Mouse (Mus musculus) stomach, embryonic 15.5 days (tissue): ENCODE data around the gene Ocel1. TPM values are rescaled to one million over a fixed set of nuclear protein-coding genes. Genes with fewer than 3 reads are reported as not detected.

Experiments used
- ATAC-seq: fragments of 200-750 bp; cut with Nextera tagmentation; 2 replicates; pipeline ENCODE4 v1.8.0; 2017; ENCODE audit warnings: low read depth, moderate number of reproducible peaks, moderate TSS enrichment; ENCODE audit not compliant: insufficient read depth, low FRiP score
- H3K27ac ChIP-seq: fragments of 300-500 bp; sonication (generic); 2 replicates; pipeline ENCODE4 v1.5.1; 2015; ENCODE audit warnings: mild to moderate bottlenecking, inconsistent platforms
- H3K27me3 ChIP-seq: fragments of 300-500 bp; sonication (generic); replicated peaks from 2 replicates; pipeline ENCODE4 v1.6.1; 2015; ENCODE audit warnings: inconsistent platforms
- H3K36me3 ChIP-seq: fragments of 300-500 bp; sonication (generic); 2 replicates; pipeline ENCODE4 v1.6.1; 2015; ENCODE audit warnings: inconsistent platforms
- H3K4me1 ChIP-seq: fragments of 300-500 bp; sonication (generic); 2 replicates; pipeline ENCODE4 v1.6.1; 2015; ENCODE audit warnings: inconsistent platforms
- H3K4me2 ChIP-seq: fragments of 300-500 bp; sonication (generic); 2 replicates; pipeline ENCODE4 v1.6.1; 2015; ENCODE audit warnings: mild to moderate bottlenecking, inconsistent platforms
- H3K4me3 ChIP-seq: fragments of 300-500 bp; sonication (generic); replicated peaks from 2 replicates; pipeline ENCODE4 v1.5.1; 2015; ENCODE audit warnings: inconsistent platforms
- H3K9ac ChIP-seq: fragments of 300-500 bp; sonication (generic); 2 replicates; pipeline ENCODE4 v1.6.1; 2015; ENCODE audit warnings: inconsistent platforms
- H3K9me3 ChIP-seq: fragments of 300-500 bp; sonication (generic); 2 replicates; pipeline ENCODE4 v1.6.1; 2016; ENCODE audit warnings: inconsistent platforms
- WGBS: fragments of 180-500 bp; shearing (Covaris S2); methylation state at CpG from one replicate; pipeline ENCODE4 v1.1.7; 2015; 5-methylcytosine and 5-hydroxymethylcytosine counted together
- polyA plus RNA-seq: library from polyadenylated mRNA; unstranded; fragments of >200 nt; fragmentation: Nextera tagmentation; extraction: Ambion mirVana; gene quantifications from 2 replicates; pipeline ENCODE4 v1.2.1, GENCODE M21; 2015

Gene Ocel1
- polyA plus RNA-seq, 1 experiment from 2014 or later = 8.0 TPM

DNA sequence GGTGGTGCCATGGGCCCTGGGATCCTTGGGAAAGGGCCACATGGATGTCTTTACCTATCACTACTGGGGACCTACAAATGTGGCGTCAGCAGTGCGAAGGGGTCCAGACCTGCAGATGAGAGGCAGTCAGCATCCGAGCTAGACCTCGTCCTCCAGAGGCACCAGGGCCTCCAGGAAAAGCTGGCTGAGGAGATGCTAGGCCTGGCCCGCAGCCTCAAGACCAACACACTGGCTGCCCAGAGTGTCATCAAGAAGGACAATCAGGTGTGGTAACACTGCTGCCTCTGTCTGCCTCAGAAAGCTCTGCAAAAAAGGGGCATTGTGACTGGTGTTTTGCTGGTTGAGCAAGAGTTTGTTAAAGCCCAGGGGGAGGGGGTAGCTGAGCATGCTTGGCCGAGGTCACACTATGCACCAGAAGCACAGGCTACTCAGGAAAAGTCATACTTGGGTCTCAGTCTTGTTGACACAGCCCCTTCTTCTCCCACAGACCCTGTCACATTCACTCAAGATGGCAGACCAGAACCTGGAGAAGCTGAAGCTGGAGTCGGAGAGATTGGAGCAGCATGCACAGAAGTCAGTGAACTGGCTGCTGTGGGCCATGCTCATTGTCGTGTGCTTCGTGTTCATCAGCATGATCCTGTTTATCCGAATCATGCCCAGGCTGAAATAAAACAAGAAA, 1.9 kb upstream of the Ocel1 start:
- H3K36me3 ChIP-seq = peaks cover 24% of the 10 kb centered on the region
- peaks cover 18% of the 10 kb centered on the region for H3K4me1 ChIP-seq
- no peaks in the 10 kb centered on the region for H3K27me3 ChIP-seq
- ATAC-seq = no peak
- no peaks in the 10 kb centered on the region for H3K9me3 ChIP-seq
- no peak overlapping the region for H3K27ac ChIP-seq
- H3K4me3 ChIP-seq = no peak overlapping the region
- no peak overlapping the region for H3K9ac ChIP-seq
- no peak overlapping the region for H3K4me2 ChIP-seq
- 92% methylated on average over 10 of the region's 10 CpGs for WGBS

DNA sequence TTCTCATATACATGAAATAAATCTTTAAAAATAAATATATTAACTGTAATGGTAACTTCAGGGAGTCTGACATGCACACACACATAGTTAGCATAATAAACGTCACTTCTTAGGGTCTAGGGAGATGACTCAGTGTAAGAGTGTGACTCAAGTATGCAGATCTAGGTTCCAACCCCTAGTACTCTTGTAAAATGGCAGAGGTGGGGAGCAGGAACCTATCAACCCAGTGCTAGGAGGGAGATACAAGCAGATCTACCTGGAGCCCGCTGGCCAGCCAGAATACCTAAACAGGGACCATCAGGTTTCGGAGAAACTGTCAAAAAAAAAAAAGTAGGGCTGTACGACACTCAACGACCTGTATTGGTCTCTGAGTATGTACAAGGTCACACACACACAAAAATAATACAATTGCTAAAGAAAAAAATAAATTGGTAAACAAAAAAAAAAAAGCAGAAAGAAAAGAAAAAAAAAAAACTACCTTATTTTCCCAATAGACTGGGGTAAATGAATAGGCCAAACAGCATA, 325 bp upstream of the Ocel1 start:
- ATAC-seq = no peak
- Histone ChIP-seq H3K4me1 (peaks cover 23% of the 10 kb centered on the region), H3K4me3 (peak overlapping the region; percentile 90), H3K36me3 (peaks cover 34% of the 10 kb centered on the region), H3K9ac (no peak overlapping the region), H3K9me3 (no peaks in the 10 kb centered on the region), H3K27ac (0 out of 2 replicates have a peak overlapping the region, but pooled peaks have one; percentile 41), H3K4me2 (peak overlapping the region; percentile 58), H3K27me3 (no peaks in the 10 kb centered on the region)
- whole genome bisulfite sequencing = 15% methylated on average over 5 of the region's 5 CpGs

GRCm38 (mm10) chr8:71372427-71372826, 1.3 kb downstream of the Ocel1 start:
- no peak overlapping the region for H3K27ac ChIP-seq
- no peak overlapping the region for H3K4me2 ChIP-seq
- H3K4me1 ChIP-seq = peaks cover 32% of the 10 kb centered on the region
- no peak overlapping the region for H3K4me3 ChIP-seq
- no peaks in the 10 kb centered on the region for H3K9me3 ChIP-seq
- H3K36me3 ChIP-seq = peaks cover 34% of the 10 kb centered on the region
- no peaks in the 10 kb centered on the region for H3K27me3 ChIP-seq
- no peak for ATAC-seq
- WGBS = 88% methylated on average over 12 of the region's 12 CpGs
- no peak overlapping the region for H3K9ac ChIP-seq

- H3K9ac ChIP-seq = no peak overlapping the region
- no peak for ATAC-seq
- H3K4me3 ChIP-seq = no peak overlapping the region
- H3K36me3 ChIP-seq = peaks cover 34% of the 10 kb centered on the region
- H3K27me3 ChIP-seq = no peaks in the 10 kb centered on the region
- peaks cover 27% of the 10 kb centered on the region for H3K4me1 ChIP-seq
- H3K4me2 ChIP-seq = no peak overlapping the region
- 92% methylated on average over 3 of the region's 3 CpGs for WGBS
- no peaks in the 10 kb centered on the region for H3K9me3 ChIP-seq
- H3K27ac ChIP-seq = no peak overlapping the region
Measured at GRCm38 (mm10) chr8:71373000-71373399, 1.9 kb downstream of the Ocel1 start.

- Histone ChIP-seq H3K27ac (no peak overlapping the region), H3K9me3 (no peaks in the 10 kb centered on the region), H3K9ac (no peak overlapping the region), H3K4me2 (no peak overlapping the region), H3K4me3 (no peak overlapping the region), H3K36me3 (peaks cover 30% of the 10 kb centered on the region), H3K4me1 (peaks cover 38% of the 10 kb centered on the region), H3K27me3 (no peaks in the 10 kb centered on the region)
- no peak for ATAC-seq
- WGBS = 78% methylated on average over 17 of the region's 17 CpGs
Measured at GRCm38 (mm10) chr8:71374616-71375206, 3.6 kb downstream of the Ocel1 start.

DNA sequence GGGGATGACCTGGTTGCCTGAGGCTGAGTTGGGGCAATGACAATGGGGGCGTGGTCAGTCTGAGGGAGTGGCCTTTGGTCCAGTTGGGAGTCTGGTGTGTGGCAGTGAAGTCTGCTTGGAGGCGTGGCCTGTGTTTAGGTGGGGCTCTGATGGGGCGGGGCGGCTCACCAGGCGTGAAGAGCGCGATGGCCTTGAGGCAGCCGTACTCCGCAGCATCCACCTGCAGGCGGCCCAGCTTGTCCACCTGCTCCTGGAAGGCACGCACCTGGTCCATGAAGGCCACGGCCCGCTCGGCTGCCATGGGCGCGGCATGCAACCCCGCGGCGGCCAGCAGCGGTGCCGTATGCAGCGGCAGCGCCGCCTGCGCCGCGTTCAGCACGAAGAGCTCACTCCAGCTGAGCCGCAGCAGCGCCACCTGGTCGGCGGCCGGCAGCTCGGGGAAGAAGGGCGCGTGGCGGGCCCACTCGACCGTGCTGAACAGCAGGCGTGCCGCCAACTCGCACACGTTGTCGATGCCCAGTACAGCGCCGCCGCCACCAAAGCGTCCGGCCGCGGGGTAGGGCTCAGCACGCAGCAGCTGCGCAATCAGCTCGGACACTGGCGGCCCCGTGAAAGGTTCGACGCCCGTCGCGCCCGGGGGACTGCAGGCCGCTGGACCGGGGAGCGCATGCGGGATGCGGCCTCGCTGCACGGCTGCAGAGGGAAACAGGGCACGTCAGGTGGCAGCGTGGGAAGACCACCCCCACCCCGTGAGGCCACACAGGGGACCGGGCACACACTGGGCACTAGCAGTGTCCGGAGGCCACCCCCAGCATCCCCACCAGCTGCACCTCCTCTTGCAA, 4.7 kb downstream of the Ocel1 start:
- peak overlapping the region; percentile 18; the same call in 1 of the 2 replicates for H3K4me3 ChIP-seq
- peak; percentile 4; the same call in 1 of the 2 replicates for ATAC-seq
- peaks cover 26% of the 10 kb centered on the region for H3K36me3 ChIP-seq
- peaks cover 45% of the 10 kb centered on the region for H3K4me1 ChIP-seq
- H3K4me2 ChIP-seq = peak overlapping the region; percentile 47
- H3K27ac ChIP-seq = 0 out of 2 replicates have a peak overlapping the region, but pooled peaks have one; percentile 13
- no peak overlapping the region; the same call in 1 of the 2 replicates for H3K9ac ChIP-seq
- H3K9me3 ChIP-seq = no peaks in the 10 kb centered on the region
- WGBS = 16% methylated on average over 74 of the region's 74 CpGs
- no peaks in the 10 kb centered on the region for H3K27me3 ChIP-seq

DNA sequence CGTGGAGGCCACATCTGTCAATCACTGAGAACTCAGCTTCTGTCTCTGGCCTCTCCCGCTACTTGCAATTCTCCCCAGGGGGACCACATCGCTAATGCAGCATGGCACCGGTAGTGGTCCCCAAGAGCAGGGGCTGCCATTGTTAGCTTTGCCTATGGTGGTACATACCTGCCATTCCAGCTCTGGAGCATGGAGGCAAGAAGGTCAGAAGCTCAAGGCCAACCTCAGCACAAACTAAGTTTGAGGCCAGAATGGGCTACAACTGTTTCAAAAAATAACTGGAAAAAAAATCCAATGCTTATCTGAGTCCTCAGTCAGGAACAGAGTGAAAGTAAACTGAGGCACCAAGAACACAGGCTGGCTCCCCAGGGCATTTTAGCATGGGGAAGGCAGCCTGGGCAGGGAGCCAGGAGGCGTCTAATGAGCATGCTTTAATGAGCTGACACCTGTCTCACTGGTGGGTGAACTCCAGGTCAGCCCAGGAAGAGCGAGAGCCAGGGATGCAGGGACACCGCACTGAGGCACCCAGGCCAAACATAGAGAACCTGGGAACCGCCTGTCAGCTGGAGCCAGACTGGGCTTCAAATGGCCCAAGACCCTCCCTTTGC, 5.4 kb downstream of the Ocel1 start:
- Histone ChIP-seq H3K4me3 (no peak overlapping the region), H3K9me3 (no peaks in the 10 kb centered on the region), H3K9ac (no peak overlapping the region; the same call in 1 of the 2 replicates), H3K27me3 (no peaks in the 10 kb centered on the region), H3K4me2 (peak overlapping the region; percentile 47), H3K36me3 (peaks cover 26% of the 10 kb centered on the region), H3K27ac (0 out of 2 replicates have a peak overlapping the region, but pooled peaks have one; percentile 13), H3K4me1 (peaks cover 44% of the 10 kb centered on the region)
- WGBS = 53% methylated on average over 8 of the region's 8 CpGs
- ATAC-seq = no peak

- H3K4me1 ChIP-seq = peaks cover 57% of the 10 kb centered on the region
- no peak for ATAC-seq
- WGBS = 69% methylated on average over 4 of the region's 4 CpGs
- peak overlapping the region; percentile 86 for H3K4me3 ChIP-seq
- peak overlapping the region; percentile 6; the same call in 1 of the 2 replicates for H3K9ac ChIP-seq
- H3K9me3 ChIP-seq = no peaks in the 10 kb centered on the region
- H3K27me3 ChIP-seq = no peaks in the 10 kb centered on the region
- H3K36me3 ChIP-seq = peaks cover 12% of the 10 kb centered on the region; the same call in 1 of the 2 replicates
- peak overlapping the region; percentile 96 for H3K4me2 ChIP-seq
- H3K27ac ChIP-seq = no peak overlapping the region
Measured at GRCm38 (mm10) chr8:71379008-71379407, 7.9 kb downstream of the Ocel1 start.

- WGBS = 53% methylated on average over 3 of the region's 3 CpGs
- peak overlapping the region; percentile 96 for H3K4me2 ChIP-seq
- H3K9ac ChIP-seq = peak overlapping the region; percentile 79; the same call in 1 of the 2 replicates
- H3K36me3 ChIP-seq = 0 out of 2 replicates have a peak, but pooled peaks cover 7% of the 10 kb centered on the region
- H3K27ac ChIP-seq = no peak overlapping the region
- peaks cover 57% of the 10 kb centered on the region for H3K4me1 ChIP-seq
- no peaks in the 10 kb centered on the region for H3K9me3 ChIP-seq
- ATAC-seq = no peak
- H3K27me3 ChIP-seq = no peaks in the 10 kb centered on the region
- peak overlapping the region; percentile 86 for H3K4me3 ChIP-seq
Measured at GRCm38 (mm10) chr8:71379512-71380075, 8.5 kb downstream of the Ocel1 start.

- H3K27me3 ChIP-seq = no peaks in the 10 kb centered on the region
- WGBS = 1% methylated on average over 70 of the region's 72 CpGs
- H3K9ac ChIP-seq = peak overlapping the region; percentile 79
- peaks cover 55% of the 10 kb centered on the region for H3K4me1 ChIP-seq
- ATAC-seq = no peak
- peak overlapping the region; percentile 95 for H3K27ac ChIP-seq
- peak overlapping the region; percentile 96 for H3K4me2 ChIP-seq
- H3K36me3 ChIP-seq = no peaks in the 10 kb centered on the region
- no peaks in the 10 kb centered on the region for H3K9me3 ChIP-seq
- H3K4me3 ChIP-seq = peak overlapping the region; percentile 86
Measured at GRCm38 (mm10) chr8:71380178-71381171, 9.4 kb downstream of the Ocel1 start.
